In the genomic region with DNA sequence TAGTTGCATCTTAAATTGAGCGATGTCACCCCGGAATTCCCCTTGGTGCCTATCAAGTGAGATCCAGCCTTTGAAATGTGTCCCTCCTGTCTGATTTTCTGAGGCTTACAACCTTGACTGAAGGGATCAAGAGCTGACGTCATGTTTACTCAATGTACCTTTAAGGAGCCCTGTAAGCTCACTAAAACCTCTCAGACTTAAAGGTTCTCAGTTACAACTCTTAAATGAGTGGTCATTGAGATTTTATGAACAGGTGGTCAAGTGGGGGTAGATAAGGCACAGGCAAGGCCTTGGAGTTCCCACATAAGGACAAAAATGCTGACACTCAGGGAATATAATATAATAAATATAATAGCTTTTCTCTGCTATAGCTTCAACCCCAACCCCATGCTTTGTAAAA, we compare ENCODE assay signal across 28 mouse cellular contexts.
"Had no signal": no experiment of that assay in that cellular context is flagged by ENCODE, and none has a peak within 500 bp of the region (broad histone marks: within the 10 kb centered on the region; RNA-seq: fewer than 3 reads in every experiment).

No protein-coding gene starts in this region.

- ATAC-seq: forebrain, embryonic 13.5 days; forebrain, embryonic 14.5 days; forebrain, embryonic 15.5 days; forebrain, embryonic 16.5 days; forebrain, postnatal 0 days had no signal

- H3K9ac ChIP-seq: embryonic facial prominence, embryonic 12.5 days; embryonic facial prominence, embryonic 13.5 days; embryonic facial prominence, embryonic 15.5 days; forebrain, embryonic 12.5 days; forebrain, embryonic 13.5 days; forebrain, embryonic 15.5 days; forebrain, postnatal 0 days had no signal

- H3K4me3 ChIP-seq: embryonic facial prominence, embryonic 10.5 days; embryonic facial prominence, embryonic 12.5 days; embryonic facial prominence, embryonic 13.5 days; embryonic facial prominence, embryonic 15.5 days; erythroblast, embryonic 14.5 days; forebrain, embryonic 10.5 days; forebrain, embryonic 12.5 days; forebrain, embryonic 13.5 days; forebrain, embryonic 15.5 days; gastrocnemius, adult 2 months had no signal

- DNase-seq: cerebellum, adult 2 months; cerebellum, adult 8-10 months; cerebellum, adult 9-10 months; cerebellum, adult 9-11 months; cerebellum, postnatal 10 days; cerebellum, postnatal 14 days; cerebellum, postnatal 25 days; cerebellum, postnatal 36 days; embryo, embryonic 11 days; forebrain, postnatal 0 days; gastrocnemius, adult 2 months; gastrocnemius, postnatal 10 days; gastrocnemius, postnatal 14 days; gastrocnemius, postnatal 25 days; gastrocnemius, postnatal 36 days; heart, adult 11 months; heart, adult 18-20 months had no signal

- H3K4me2 ChIP-seq: embryonic facial prominence, embryonic 12.5 days; embryonic facial prominence, embryonic 13.5 days; embryonic facial prominence, embryonic 15.5 days; forebrain, embryonic 12.5 days; forebrain, embryonic 13.5 days; forebrain, embryonic 15.5 days had no signal

- H3K36me3 ChIP-seq: embryonic facial prominence, embryonic 10.5 days; embryonic facial prominence, embryonic 12.5 days; embryonic facial prominence, embryonic 13.5 days; embryonic facial prominence, embryonic 15.5 days; forebrain, embryonic 10.5 days; forebrain, embryonic 12.5 days; forebrain, embryonic 15.5 days had no signal

- H3K27ac ChIP-seq: embryonic facial prominence, embryonic 10.5 days; embryonic facial prominence, embryonic 12.5 days; embryonic facial prominence, embryonic 13.5 days; embryonic facial prominence, embryonic 15.5 days; forebrain, embryonic 10.5 days; forebrain, embryonic 12.5 days; forebrain, embryonic 13.5 days; forebrain, embryonic 15.5 days; gastrocnemius, adult 2 months had no signal

- H3K27me3 ChIP-seq: embryonic facial prominence, embryonic 12.5 days; embryonic facial prominence, embryonic 13.5 days; embryonic facial prominence, embryonic 15.5 days; forebrain, embryonic 12.5 days; forebrain, embryonic 13.5 days; forebrain, embryonic 15.5 days had no signal

- H3K9me3 ChIP-seq: embryonic facial prominence, embryonic 10.5 days; embryonic facial prominence, embryonic 12.5 days; embryonic facial prominence, embryonic 13.5 days; embryonic facial prominence, embryonic 15.5 days; forebrain, embryonic 10.5 days; forebrain, embryonic 12.5 days; forebrain, embryonic 13.5 days; forebrain, embryonic 15.5 days had no signal

- H3K4me1 ChIP-seq: embryonic facial prominence, embryonic 10.5 days; embryonic facial prominence, embryonic 12.5 days; embryonic facial prominence, embryonic 13.5 days; embryonic facial prominence, embryonic 15.5 days; forebrain, embryonic 10.5 days; forebrain, embryonic 12.5 days; forebrain, embryonic 13.5 days; forebrain, embryonic 15.5 days had no signal
